Mouse (Mus musculus) megakaryocyte-erythroid progenitor cell, adult 5 weeks (primary cell): ENCODE results near the gene Olfr159. TPM values are rescaled to one million over a fixed set of nuclear protein-coding genes. Genes with fewer than 3 reads are reported as not detected.

ENCODE experiments used
- polyA plus RNA-seq: library from polyadenylated mRNA; stranded (reverse); fragments of >175 nt; gene quantifications from 2 replicates; pipeline ENCODE4 v1.2.3, GENCODE M21; 2012

Gene Olfr159
- not detected in 2 replicates for polyA plus RNA-seq

DNA sequence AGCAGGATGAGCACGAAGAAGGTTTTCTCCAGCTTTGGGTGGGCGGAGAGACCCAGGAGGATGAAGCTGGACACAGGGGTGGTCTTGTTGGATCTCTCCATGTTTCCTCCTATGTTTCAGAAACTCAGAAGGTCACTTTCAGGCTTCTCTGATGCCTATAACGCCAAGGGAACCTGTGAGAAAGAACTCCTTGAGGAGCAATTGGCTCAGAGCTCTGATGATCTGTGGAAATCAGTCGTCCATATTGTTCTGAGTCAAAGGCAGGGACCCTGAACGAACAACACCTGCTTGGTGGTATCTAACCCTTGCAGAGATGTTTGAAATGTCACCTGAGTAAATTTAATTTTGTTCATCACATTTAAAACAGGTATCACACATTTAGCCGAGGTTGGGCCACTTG lies at the start of gene Olfr159:
TSS of gene Olfr159 (minus strand) at position 101 of the 400 bp plus-strand sequence.

DNA sequence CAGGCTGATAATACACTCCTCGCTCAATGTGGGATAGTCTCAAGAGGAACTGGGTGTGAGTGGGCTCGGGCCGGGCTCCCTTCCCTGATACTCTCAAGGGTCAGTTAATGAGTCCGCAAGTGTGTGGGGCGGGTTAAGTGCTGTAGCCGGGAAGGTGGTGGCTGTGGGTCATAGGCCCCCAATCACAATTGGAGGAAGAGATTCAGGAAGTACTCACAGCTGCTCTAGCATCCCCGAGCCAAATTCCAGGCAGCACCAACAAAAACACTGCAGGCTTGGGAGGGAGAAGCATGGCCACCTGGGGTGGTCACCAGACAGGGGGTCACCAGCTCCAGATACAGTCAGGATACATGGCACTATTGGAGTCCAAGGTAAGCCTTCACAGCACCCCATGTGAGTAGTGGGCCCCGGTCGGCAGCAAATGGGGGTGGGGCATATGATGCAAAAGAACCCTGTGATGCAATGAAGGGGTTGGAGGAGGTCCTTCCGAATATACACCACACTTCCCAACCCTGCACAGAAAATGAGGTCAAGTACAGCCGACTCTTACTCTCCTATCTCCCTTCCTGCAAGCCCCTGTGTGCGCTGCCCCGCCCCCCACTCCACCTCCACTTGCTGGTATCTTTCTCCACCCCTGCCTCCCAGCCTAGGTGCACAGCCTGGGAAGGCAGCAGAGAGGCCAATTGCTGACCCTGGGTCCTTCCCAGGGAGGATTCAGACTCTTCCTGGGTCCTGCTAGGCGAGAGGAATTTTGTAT lies 40.8 kb downstream of the Olfr159 start, which contains the start of gene Spaar:
TSS of gene Spaar (plus strand) at position 241 of the 757 bp plus-strand sequence.

DNA sequence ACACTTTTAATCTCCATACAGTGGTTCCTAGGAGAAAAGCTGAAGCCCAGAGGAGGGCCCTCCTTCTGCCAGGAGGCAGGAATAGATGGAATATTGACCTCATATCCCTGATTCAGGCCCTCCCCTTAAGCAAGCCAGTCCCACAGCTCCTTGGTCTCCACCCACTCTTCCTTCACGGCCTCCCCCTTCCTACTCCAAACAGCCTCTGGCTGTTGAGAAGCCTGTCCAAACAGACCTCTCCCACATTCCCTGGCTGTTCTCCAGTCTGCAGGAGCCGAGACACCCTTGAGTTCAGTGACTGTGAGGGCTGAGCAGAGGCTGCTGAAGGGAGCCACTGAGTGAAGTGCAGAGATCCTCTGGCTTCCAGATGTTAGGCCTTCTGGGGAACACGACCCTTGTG lies 43.8 kb downstream of the Olfr159 start, which contains the start of gene Hrct1:
TSS of gene Hrct1 (plus strand) at position 194 of the 400 bp plus-strand sequence.

Other genes starting within 250 kb of the Olfr159 start
- gene Tpm2, start 247.2 kb downstream of the Olfr159 start, polyA plus RNA-seq, result 4.0 and 10.1 TPM in 2 replicates
- gene Creb3, start 208.7 kb downstream of the Olfr159 start, polyA plus RNA-seq, result 2.3 and 3.2 TPM in 2 replicates
- gene Tln1, start 208.3 kb downstream of the Olfr159 start, polyA plus RNA-seq, result 173 and 201 TPM in 2 replicates
- gene Rgp1, start 192.3 kb downstream of the Olfr159 start, polyA plus RNA-seq, result 59.2 and 71.3 TPM in 2 replicates
- gene Gba2, start 192.1 kb downstream of the Olfr159 start, polyA plus RNA-seq, result 11.5 and 13.7 TPM in 2 replicates
- gene Msmp, start 186.5 kb downstream of the Olfr159 start, polyA plus RNA-seq, result not detected in 2 replicates
- gene Npr2, start 139.1 kb downstream of the Olfr159 start, polyA plus RNA-seq, result 2.0 and 2.3 TPM in 2 replicates
- 0.26 and 0.36 TPM in 2 replicates for gene Spag8, start 117.4 kb downstream of the Olfr159 start, polyA plus RNA-seq
- gene Hint2, start 114.5 kb downstream of the Olfr159 start, polyA plus RNA-seq, result 44.6 and 61.0 TPM in 2 replicates
- 4.2 and 6.7 TPM in 2 replicates for gene Tmem8b, start 102.0 kb downstream of the Olfr159 start, polyA plus RNA-seq
- 0.07 and 0.22 TPM in 2 replicates for gene Fam221b, start 101.9 kb downstream of the Olfr159 start, polyA plus RNA-seq
- gene Olfr70, start 70.2 kb downstream of the Olfr159 start, polyA plus RNA-seq, result not detected in 2 replicates
- not detected in 2 replicates for gene Olfr71, start 60.8 kb downstream of the Olfr159 start, polyA plus RNA-seq
- gene Hrct1, start 43.8 kb downstream of the Olfr159 start, polyA plus RNA-seq, result not detected in 2 replicates
- 0.03 TPM in 1 of 2 replicates, not detected in the other for gene Spaar, start 41.0 kb downstream of the Olfr159 start, polyA plus RNA-seq
- not detected in 2 replicates for gene Olfr156, start 52.9 kb upstream of the Olfr159 start, polyA plus RNA-seq
- gene Olfr157, start 69.2 kb upstream of the Olfr159 start, polyA plus RNA-seq, result not detected in 2 replicates
- not detected in 2 replicates for gene Olfr155, start 80.6 kb upstream of the Olfr159 start, polyA plus RNA-seq
- 0.53 and 1.00 TPM in 2 replicates for gene Reck, start 104.5 kb upstream of the Olfr159 start, polyA plus RNA-seq
- gene Glipr2, start 186.4 kb upstream of the Olfr159 start, polyA plus RNA-seq, result 12.7 and 16.1 TPM in 2 replicates
- not detected in 2 replicates for gene Ccin, start 212.5 kb upstream of the Olfr159 start, polyA plus RNA-seq
- gene Clta, start 233.4 kb upstream of the Olfr159 start, polyA plus RNA-seq, result 466 and 477 TPM in 2 replicates